Mouse (Mus musculus) spleen, postnatal 36 days (tissue): ENCODE measurements at regions not wholly inside any gene's neighbourhood (a gene's known extent, or its start where the extent isn't known, plus 50 kb on each side); places are given as distances from the start of the nearest gene placed in this dataset.
"Not testable (repeated sequence)": the region's sequence is repeated elsewhere in the genome, so short reads cannot be mapped to it uniquely, and the experiment has no call there.

ENCODE experiments used
- DNase-seq, 2 experiments: peaks; one replicate each; pipeline ENCODE4 v3.0.0; 2022; ENCODE audit warnings: low spot score in 2 of 2, mixed read lengths in 1 of 2

DNA sequence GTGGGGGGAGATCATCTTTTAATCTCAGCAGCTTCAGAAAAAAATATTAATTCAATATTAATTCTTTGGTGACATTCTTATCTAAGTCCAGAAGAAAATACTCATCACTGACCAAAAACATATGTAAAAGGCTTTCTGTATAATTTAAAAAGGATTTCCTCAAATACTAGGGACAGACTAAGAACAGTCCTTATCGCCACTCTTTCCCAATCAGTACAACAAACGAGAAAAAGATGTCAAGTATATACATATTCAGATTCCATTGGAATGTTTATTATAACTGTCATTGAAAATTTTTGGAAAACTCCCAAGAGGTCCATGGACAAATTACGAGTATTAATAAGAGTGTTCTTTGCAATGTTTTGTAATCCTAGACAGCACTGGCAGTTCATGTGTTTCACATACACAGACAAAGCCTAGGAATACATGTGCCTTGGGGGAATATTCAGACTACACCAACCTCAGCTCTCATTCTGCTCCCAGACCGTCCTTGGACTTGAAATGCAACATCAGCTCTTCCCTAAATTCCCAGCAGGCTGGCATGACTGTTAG, 270.4 kb upstream of the Dcbld2 start:
- DNase-seq, result no peak

DNA sequence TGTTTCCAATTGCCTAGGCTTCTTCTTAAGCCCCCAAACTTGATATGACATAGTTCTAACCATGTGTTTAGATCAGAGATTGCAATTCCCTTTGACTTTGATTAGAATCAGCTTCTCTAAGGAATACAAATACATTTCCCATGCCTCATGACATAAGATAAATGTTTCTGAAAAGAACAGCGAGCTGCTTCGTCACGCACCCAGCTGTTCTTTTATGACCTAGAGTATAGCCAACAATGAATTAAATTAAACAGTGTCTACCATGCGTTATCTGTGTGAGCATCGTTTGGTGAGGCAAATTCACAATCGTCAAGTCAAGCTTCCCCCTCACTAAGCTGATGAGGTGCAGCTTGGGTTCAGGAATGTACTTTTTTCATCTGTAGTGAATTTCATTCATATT, 261.8 kb upstream of the Dcbld2 start:
- no peak for DNase-seq

DNA sequence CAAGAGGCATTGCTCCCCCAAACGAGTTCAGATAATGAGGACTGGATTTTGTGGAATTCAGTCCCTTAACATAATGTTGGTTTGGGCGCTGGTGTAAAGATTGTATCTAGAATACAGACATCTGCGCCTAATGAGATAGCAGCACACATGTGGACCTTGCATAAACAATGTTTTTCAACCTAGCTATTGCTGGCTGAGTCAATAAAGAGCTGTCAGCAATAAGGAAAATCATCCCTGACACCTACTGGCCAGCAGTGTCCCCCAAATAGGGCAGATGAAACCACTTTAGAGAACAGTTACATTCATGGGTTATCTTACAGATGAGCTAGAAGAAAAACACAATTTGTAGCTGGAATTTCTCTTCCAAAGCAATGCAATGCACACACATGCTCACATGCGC, 252.7 kb upstream of the Dcbld2 start:
- DNase-seq, result no peak

DNA sequence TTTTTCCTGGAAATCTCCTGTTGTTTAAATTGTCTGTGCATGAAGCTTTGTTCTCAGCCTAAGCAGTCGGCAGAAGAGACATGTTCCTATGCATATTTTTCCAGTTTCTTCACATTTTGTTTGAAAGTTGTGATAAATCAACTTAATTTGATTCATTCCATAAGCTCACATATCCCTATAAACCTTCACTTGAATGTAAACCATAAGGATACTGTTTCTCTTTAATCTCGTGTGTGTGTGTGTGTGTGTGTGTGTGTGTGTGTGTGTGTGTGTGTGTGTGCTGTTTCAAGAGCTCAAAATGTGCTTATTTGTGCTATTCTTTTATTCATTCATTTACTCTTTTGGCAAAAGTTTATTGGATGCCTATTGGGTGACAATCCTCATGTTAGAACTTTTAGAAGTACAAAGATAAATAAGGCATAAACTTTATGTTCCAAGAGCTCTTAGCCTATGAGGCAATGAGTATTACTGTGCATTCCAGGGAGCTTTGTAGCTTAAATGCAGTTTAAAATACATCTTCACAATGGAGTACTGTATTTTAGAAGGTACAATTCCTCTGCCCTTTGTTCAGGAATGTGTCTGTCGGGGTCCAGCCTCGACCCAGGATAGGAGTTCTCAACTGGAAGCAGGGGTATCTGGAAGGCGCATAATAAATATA, 229.4 kb upstream of the Dcbld2 start:
- DNase-seq, result no peak

DNA sequence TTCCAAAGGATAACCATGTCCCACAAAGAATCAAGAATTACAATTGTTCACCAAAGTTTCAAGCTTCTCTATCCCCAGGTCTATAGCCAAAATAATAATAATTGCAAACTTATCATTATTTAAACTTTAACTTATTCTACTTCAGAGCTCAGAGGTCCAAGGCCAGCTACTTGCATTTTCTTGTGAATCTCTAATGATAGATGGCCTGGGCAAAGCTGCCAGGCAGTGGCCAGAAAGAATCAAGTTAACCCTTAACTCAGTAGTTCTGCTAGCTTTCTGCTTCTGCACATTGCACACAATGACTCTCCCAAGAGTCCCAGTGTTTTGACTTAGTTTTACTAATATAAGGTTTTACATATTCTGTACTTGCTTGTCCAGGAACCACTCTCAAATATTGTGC, 228.3 kb upstream of the Dcbld2 start:
- DNase-seq, result not testable (repeated sequence)

DNA sequence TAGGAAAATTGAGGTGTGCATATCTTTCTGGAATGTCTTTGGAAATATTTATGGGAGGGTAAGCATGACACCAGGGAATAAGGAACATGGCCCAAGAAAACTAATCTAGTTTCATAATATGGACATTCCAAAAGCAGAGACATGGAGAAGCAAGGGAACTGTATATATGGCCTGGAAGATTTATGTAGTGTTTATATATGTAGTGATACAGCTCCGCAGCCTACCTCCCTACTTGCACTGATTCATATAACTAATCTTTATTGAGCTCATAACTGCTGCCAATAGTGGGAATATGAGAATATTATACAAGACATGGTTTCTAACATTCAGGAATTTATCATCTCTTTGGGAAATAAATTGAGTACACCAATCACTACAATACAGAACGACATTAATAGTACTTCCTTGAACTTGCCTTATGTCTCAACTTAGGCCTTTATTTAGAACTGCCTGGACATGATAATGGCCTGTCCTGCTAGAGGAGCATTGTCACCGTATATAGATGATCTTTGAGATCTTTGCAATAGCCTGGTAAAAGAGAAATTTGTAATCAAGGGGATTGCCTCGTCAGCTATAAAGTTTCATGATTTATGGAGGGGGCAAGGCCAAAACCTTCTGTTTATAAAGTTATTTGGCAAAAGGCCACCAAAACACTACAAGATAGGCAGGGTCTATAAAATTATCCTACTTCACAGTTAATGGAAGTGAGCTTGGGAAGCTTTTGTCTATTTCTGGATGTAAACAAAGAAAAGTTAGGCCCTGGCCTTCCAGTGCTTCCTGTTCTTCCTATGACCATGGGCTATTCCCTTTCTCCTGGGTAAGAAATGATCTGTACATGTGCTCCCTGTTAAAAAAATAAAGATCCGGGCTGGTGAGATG, 213.4 kb upstream of the Dcbld2 start:
- no peak for DNase-seq

DNA sequence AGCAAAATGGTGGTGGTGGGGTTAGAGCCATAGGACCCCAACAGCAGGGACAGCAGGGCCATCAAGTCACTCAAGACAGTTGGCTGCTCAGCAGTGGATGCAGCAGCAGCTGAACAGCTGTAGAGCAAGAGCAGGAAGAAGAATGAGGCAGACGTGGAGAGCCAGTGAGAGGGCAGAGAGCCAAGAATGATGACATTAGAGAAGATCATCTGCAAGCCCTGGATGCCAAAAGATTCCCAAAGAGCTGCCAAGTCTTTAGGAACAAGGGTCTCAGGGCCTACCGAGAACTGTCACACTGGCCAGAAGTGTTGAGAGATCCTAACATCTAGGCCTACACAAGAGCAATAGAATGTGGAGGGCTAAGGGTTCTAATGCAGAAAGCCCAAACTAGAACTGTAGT, 196.4 kb upstream of the Dcbld2 start:
- DNase-seq, result no peak

DNA sequence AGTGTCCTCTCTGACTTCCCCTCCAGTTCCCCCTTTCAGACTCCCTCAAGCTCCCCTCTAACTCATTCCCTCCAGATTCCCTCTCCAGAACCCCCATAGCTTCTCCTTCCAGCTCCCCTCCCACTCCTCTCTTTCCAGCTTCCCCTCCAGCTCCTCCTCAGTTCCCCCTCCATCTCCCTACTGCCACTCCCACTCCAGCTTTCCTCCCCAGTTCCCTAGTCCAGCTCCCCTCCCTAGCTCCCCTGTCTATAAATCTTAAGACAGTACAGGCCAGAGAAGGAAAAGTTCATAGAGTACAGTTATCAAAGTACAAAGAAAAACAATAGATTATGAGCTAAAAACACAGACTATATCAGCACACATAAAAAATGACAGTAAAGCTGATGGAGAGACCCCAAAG, 173.6 kb upstream of the Dcbld2 start:
- DNase-seq, result no peak

DNA sequence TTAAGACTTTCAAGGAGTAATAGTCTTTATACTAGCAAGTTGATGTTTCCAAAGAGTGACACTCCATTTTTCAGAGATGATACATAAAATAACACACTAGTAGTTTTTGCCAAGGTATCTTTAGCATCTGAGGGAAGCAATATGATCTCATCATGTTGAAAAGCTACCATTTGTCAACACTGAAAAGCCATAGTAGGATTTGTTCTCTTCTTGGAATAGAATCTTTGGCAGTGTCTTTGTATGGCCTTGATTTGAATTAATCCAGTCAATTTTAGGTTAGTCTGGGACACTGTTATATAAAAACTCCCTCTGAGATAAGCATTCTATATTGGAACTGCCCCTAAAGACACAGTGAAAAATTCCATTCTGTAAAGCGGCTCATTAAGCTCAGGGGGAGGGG, 171.4 kb upstream of the Dcbld2 start:
- DNase-seq, result no peak

DNA sequence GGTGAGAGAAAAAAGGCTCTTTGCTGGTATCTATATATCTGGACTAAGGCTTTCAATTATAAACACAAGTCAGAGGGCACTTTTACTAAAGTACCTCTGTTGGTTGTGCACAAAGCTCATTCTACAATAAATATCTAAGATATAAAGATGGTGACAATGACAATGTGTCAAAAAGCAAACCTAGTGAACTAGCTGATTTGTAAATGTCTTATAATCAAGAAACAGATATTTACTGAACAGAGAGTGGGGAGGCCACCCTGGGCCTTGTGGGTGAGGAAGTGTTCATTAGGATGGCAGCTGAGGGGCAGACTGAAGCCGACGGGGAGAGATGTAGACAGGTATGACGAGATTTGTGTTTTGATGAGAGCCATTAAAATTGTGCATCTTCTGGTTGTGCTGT, 132.0 kb upstream of the Dcbld2 start:
- DNase-seq, result no peak

DNA sequence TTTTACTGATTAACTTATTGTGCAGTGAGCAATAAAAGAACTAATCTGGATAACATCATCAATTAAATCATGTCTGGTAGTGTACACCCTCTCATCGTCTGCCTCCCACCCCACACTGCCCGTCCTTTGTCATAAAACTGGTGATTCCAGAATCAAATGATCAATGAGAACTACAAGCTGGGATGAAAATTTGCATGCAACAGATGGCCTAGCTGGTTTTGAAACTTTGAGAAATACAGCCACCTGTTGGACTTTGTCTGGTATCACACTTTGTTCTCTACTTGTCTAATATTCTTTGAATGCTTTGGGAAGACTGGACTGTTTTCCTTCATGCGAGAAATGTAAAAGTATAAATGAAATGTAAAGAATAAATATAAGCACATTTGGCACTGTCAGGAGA, 126.8 kb upstream of the Dcbld2 start:
- DNase-seq, result no peak

DNA sequence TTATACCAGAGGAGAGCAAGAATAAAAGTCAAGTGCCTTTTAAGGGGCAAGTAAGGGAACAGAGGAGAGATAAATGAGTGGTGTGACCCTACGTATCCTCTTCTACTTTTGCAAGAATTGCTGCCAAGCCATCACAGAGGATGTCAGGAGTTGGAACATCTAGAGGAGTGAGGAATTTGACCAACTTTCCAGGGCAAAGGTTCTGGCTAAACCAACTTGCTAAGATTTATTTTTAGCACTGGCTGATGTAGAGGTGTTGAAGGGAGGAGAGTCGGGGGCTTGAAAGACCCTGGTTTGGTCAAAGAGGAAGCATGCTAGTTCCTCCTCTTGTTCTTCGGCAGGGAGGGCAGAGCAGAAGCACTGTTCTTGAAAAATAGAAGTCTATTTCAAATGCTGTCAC, 113.8 kb upstream of the Dcbld2 start:
- no peak for DNase-seq

DNA sequence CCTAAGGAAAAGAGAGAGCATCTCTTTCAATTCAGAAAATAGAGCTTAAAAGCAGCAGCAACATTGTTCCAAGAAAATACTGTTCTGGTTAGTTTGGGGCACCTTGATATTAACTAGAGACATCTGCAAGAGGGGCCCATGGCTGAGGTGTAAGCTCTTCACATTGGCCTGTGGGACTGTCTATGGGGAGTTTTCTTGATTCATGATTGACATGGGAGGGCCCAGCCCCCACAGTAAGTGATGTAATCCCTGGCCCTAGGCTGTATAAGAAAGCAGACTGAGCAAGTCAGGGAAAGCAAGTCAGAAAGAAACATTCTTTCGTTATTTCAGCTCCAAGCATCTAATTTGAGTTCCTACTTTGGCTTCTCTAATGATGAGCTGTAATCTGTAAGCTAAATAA, 113.1 kb upstream of the Dcbld2 start:
- no peak for DNase-seq

DNA sequence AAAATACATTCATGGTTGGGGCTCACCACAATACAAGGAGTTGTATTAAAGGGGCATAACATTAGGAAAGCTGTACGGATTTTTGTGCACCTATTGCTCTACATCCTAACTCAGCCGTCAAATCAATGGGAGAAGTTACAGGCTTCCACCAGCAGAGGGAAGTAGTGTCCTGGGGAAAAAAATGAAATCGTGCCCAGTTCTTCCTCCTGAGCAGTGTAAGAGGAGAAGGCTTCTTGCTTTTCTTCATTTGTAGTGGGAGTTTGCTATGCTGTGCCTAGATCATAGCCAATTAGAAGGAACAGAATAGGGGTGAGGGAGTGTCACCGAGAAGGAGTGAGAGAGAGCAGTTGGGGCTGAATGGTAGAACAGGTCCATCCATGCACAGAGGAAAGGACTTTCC, 108.7 kb upstream of the Dcbld2 start:
- DNase-seq, result peak in 1 of 2 experiments; percentile 5

DNA sequence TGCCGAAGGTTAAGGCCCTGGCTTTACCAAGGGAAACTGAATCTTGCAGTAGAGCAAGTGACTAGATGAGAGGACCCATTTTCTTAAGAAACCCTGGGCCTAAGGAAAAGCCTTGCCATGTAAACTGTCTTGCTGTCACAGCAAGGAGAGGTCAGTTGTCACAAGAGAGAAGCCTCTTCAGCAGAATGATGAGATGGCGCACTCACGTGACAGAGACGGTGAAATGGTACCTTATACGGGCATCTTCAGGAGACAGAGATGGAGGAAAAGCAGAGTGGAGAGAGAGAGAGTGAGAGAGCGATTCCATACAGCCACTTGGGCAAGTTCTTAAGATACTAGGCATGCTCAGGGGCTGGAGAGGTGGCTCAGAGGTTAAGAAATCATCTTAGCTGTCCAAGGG, 108.1 kb upstream of the Dcbld2 start:
- DNase-seq, result no peak

DNA sequence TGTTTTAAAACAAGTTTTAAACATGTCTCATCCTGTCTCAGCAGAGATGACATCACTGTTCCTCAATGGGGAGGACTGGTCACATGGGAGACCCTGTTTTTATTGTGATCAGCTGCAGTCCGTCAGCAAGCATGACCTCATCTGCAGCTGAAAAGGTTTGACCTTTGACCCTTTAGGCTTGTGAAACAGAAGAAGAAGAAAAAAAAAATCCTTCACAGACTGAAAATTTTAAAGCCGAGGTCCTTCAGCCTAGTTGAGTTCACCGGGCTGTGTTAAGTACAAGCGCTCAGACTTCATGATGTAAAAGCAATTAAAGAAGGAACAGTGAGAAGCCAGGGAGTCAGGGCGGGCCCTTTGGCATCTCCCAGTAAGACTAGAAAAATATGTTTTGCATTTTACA, 104.7 kb upstream of the Dcbld2 start:
- DNase-seq, result no peak

DNA sequence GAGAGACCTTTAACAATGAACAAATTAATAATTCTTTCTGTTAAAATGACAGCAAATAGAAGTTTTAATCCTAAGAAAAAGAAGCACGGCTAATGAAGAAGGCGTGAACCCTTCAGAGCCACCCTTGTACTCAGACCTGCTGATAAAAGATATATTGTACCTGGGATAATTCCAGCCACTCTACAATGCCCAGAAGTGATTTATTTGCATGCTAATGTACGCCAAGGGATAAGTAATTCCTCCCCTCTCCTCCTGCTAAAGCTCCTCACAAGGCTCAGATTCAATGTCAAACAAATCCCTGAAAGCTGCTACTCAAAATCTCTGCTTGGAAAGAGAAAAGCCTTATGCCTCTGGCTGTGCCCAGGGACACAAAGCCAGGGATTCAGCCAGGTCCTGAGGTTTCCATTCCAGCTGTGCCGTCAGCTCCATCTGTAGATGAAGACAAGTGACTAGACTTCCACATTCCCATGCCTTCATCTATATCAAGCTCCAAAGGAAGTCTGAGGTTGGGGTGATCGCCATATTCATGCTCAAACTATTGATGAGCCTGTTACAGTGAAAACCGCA, 91.3 kb upstream of the Dcbld2 start:
- no peak for DNase-seq

DNA sequence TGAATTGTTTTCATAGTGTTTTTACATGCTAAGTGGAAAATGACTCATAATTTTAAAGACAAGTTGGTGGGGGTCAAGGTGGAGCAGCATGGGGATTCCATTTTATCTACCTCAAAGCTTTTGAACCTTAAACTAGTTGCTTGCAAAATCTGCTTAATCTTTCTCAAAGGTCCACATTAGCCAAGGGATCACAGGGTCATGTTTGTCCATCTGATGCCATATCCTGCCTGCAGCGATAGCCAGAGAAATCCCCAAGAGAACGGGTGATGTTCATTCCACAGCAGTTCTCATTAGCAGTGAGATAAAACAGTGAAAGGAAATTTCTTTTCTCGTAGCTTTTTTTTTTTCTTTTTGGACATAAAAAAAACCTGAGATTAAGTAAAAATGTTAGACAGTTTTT, 77.2 kb upstream of the Dcbld2 start:
- no peak for DNase-seq

DNA sequence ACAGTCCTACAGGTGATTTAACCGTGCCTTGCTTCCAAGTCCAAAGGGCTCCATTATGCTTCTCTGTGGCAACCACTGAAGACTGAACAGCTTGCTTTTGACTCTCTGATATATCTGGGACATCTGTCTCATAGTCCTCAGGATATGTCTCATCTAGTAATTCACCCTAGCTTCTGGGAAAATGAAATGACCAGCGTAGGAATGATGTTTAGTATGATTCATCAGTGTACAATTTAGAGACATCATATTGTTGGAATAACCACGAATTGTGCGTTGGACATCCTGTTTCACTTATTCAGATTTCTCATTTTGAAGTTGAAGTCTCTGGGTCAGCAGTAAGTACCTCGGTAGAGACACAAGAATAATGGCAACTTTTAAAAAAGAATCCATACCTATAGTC, 64.3 kb upstream of the Dcbld2 start:
- DNase-seq, result no peak

DNA sequence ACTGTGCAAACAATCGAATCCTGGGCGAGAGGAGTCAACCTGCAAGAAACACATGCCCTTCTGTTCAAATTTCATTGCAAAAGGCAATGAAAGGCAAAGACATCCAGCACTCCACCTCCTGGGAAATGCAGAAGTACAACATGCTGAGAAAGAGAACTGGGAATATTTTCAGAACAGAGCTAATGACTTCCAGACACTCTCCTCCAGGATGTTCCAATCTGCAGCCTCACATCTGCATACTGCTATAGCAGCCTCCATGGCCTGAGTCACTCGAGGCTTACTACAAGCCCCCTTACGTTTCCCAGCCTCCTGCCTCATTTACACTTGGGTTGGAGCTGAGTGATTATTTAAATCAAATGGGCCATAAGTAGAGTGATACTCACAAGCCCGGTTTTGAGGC, 58.9 kb upstream of the Dcbld2 start:
- no peak for DNase-seq

DNA sequence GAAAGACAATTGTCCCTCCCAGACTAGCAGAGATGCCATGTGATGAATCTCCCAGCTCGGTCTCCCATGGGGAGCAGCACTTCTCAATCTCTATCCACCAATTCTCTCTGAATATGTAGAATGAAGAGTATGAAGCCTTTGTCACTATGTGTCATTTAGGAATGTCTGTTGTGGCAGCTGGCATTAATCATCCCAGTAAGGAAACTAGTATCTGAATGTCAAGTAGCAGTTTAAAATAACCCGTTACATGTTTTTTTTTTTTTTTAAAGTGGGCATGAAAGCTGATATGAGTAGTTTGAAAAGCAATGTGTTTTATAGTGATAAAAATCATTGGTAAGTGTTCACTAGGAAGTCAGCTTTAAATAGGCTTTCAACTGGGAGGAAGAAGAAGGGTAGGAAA, 58.4 kb upstream of the Dcbld2 start:
- DNase-seq, result no peak

DNA sequence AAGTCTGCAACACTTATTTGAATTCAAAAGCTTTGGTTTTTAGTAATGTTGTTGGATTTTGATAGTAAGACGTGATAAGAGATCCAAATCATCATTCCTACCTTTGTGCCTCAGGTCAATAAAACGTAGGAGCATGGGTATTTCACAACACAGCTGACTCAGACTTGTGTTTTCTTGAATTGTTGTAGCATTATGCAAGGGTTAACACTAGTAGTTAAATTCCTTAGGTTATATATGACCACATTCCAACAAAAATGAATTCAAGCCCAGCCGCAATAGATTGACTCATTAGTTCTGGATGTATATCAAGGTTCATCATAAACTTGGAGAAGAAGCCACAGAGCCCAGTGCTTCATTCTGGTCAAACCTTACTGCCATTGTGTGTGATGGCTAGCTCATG, 56.1 kb upstream of the Dcbld2 start:
- DNase-seq, result no peak

DNA sequence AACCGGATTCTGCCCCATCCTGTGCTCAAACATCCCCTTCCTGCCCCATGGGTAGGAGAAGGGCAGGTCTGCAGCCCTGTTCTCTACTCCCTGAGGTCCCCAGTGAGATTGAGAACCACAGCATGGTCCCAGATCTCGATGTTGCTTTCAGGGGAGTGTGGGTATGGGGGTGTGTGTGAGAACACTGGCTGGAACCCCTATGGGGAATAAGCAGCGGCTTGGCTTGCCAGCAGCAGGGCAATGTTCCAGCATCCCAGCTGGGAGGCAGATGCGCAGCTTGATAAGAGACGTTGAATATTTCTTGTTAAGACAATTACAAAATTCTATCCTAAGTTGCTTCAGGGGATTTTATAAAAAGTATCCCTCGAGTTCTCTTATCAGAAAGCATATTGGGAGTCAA, 53.7 kb upstream of the Dcbld2 start:
- DNase-seq, result no peak
